Mouse (Mus musculus) hindbrain, embryonic 16.5 days (tissue): ENCODE measurements at regions not wholly inside any gene's neighbourhood (a gene's known extent, or its start where the extent isn't known, plus 50 kb on each side); places are given as distances from the start of the nearest gene placed in this dataset.
A peak's percentile ranks its signal among the peaks of the same experiment; 100 is the strongest.

ENCODE experiments used
- ATAC-seq: fragments of 200-750 bp; cut with Nextera tagmentation; 2 replicates; pipeline ENCODE4 v1.8.0; 2017; ENCODE audit warnings: moderate TSS enrichment, moderate library complexity
- H3K27ac ChIP-seq: fragments of 300-500 bp; sonication (generic); 2 replicates; pipeline ENCODE4 v1.5.1; 2014; ENCODE audit warnings: low read depth, mild to moderate bottlenecking, control low read depth, low read length, moderate library complexity
- H3K27me3 ChIP-seq: fragments of 300-500 bp; sonication (generic); replicated peaks from 2 replicates; pipeline ENCODE4 v1.6.1; 2014; ENCODE audit warnings: low read length; ENCODE audit not compliant: control insufficient read depth, insufficient read depth
- H3K36me3 ChIP-seq: fragments of 300-500 bp; sonication (generic); 2 replicates; pipeline ENCODE4 v1.6.1; 2014; ENCODE audit warnings: mild to moderate bottlenecking, low read length, moderate library complexity, mixed read lengths; ENCODE audit not compliant: control insufficient read depth, insufficient read depth
- H3K4me1 ChIP-seq: fragments of 300-500 bp; sonication (generic); 2 replicates; pipeline ENCODE4 v1.6.1; 2014; ENCODE audit warnings: low read depth, low read length; ENCODE audit not compliant: control insufficient read depth, insufficient read depth
- H3K4me2 ChIP-seq: fragments of 300-500 bp; sonication (generic); 2 replicates; pipeline ENCODE4 v1.6.1; 2014; ENCODE audit warnings: mild to moderate bottlenecking, low read length, control low read depth, moderate library complexity
- H3K4me3 ChIP-seq: fragments of 300-500 bp; sonication (generic); 2 replicates; pipeline ENCODE4 v1.5.1; 2014; ENCODE audit warnings: mild to moderate bottlenecking, low read length, control low read depth, moderate library complexity
- H3K9ac ChIP-seq: fragments of 300-500 bp; sonication (generic); 2 replicates; pipeline ENCODE4 v1.6.1; 2014; ENCODE audit warnings: low read depth, mild to moderate bottlenecking, control low read depth, low read length, moderate library complexity
- H3K9me3 ChIP-seq: fragments of 300-500 bp; sonication (generic); 2 replicates; pipeline ENCODE4 v1.6.1; 2014; ENCODE audit warnings: mild to moderate bottlenecking, low read length, moderate library complexity; ENCODE audit not compliant: control insufficient read depth
- WGBS: fragments of 180-500 bp; shearing (Covaris S2); extraction: QIAGEN DNeasy Blood & Tissue Kit; methylation state at CpG from one replicate; pipeline ENCODE4 v1.1.7; 2014; 5-methylcytosine and 5-hydroxymethylcytosine counted together

GRCm38 (mm10) chr1:176623171-176623570 is 190.7 kb downstream of the Cep170 start:
- no peaks in the 10 kb centered on the region for H3K9me3 ChIP-seq
- H3K4me1 ChIP-seq, result no peaks in the 10 kb centered on the region
- H3K9ac ChIP-seq, result no peak overlapping the region
- H3K4me2 ChIP-seq, result no peak overlapping the region
- no peak overlapping the region for H3K27ac ChIP-seq
- ATAC-seq, result no peak
- no peaks in the 10 kb centered on the region for H3K36me3 ChIP-seq
- no peak overlapping the region for H3K4me3 ChIP-seq
- 60% methylated on average over 4 of the region's 4 CpGs for WGBS
- no peaks in the 10 kb centered on the region for H3K27me3 ChIP-seq

- 93% methylated on average over 5 of the region's 5 CpGs for WGBS
- no peak for ATAC-seq
- Histone ChIP-seq H3K9me3 (no peaks in the 10 kb centered on the region), H3K4me2 (no peak overlapping the region), H3K4me3 (no peak overlapping the region), H3K27me3 (no peaks in the 10 kb centered on the region), H3K36me3 (no peaks in the 10 kb centered on the region), H3K27ac (no peak overlapping the region), H3K4me1 (no peaks in the 10 kb centered on the region), H3K9ac (no peak overlapping the region)
These were observed 191.7 kb downstream of the Cep170 start for GRCm38 (mm10) chr1:176622213-176622612.

- no peaks in the 10 kb centered on the region for H3K27me3 ChIP-seq
- H3K4me3 ChIP-seq, result no peak overlapping the region
- no peaks in the 10 kb centered on the region for H3K9me3 ChIP-seq
- H3K4me1 ChIP-seq, result no peaks in the 10 kb centered on the region
- 96% methylated on average over 2 of the region's 2 CpGs for WGBS
- no peak for ATAC-seq
- no peaks in the 10 kb centered on the region for H3K36me3 ChIP-seq
- H3K27ac ChIP-seq, result no peak overlapping the region
- no peak overlapping the region for H3K9ac ChIP-seq
- H3K4me2 ChIP-seq, result no peak overlapping the region
These were observed 192.6 kb downstream of the Cep170 start for GRCm38 (mm10) chr1:176621285-176621684.

- H3K36me3 ChIP-seq, result no peaks in the 10 kb centered on the region
- H3K4me2 ChIP-seq, result no peak overlapping the region
- no peak overlapping the region for H3K27ac ChIP-seq
- no peak for ATAC-seq
- H3K4me3 ChIP-seq, result no peak overlapping the region
- H3K9me3 ChIP-seq, result no peaks in the 10 kb centered on the region
- no peaks in the 10 kb centered on the region for H3K27me3 ChIP-seq
- H3K4me1 ChIP-seq, result no peaks in the 10 kb centered on the region
- no peak overlapping the region for H3K9ac ChIP-seq
- 76% methylated on average over 4 of the region's 4 CpGs for WGBS
These were observed 195.0 kb downstream of the Cep170 start for GRCm38 (mm10) chr1:176618896-176619295.

GRCm38 (mm10) chr1:176615673-176616072 is 198.2 kb downstream of the Cep170 start:
- no peaks in the 10 kb centered on the region for H3K27me3 ChIP-seq
- H3K4me1 ChIP-seq, result no peaks in the 10 kb centered on the region
- no peaks in the 10 kb centered on the region for H3K9me3 ChIP-seq
- H3K27ac ChIP-seq, result no peak overlapping the region
- H3K36me3 ChIP-seq, result no peaks in the 10 kb centered on the region
- ATAC-seq, result 0 out of 2 replicates have a peak, but pooled peaks have one; percentile 30
- no peak overlapping the region for H3K4me2 ChIP-seq
- no peak overlapping the region for H3K4me3 ChIP-seq
- 52% methylated on average over 2 of the region's 2 CpGs for WGBS
- H3K9ac ChIP-seq, result no peak overlapping the region

- H3K4me1 ChIP-seq, result no peaks in the 10 kb centered on the region
- no peaks in the 10 kb centered on the region for H3K27me3 ChIP-seq
- no peak overlapping the region for H3K27ac ChIP-seq
- WGBS, result 70% methylated on average over 2 of the region's 2 CpGs
- no peak overlapping the region for H3K9ac ChIP-seq
- no peaks in the 10 kb centered on the region for H3K9me3 ChIP-seq
- no peak overlapping the region for H3K4me3 ChIP-seq
- no peak overlapping the region for H3K4me2 ChIP-seq
- ATAC-seq, result no peak
- H3K36me3 ChIP-seq, result no peaks in the 10 kb centered on the region
These were observed 219.6 kb downstream of the Cep170 start for GRCm38 (mm10) chr1:176594312-176594711.

- H3K27ac ChIP-seq, result no peak overlapping the region
- no peak overlapping the region for H3K4me3 ChIP-seq
- H3K4me2 ChIP-seq, result no peak overlapping the region
- no peaks in the 10 kb centered on the region for H3K36me3 ChIP-seq
- H3K9ac ChIP-seq, result no peak overlapping the region
- H3K4me1 ChIP-seq, result no peaks in the 10 kb centered on the region
- no peaks in the 10 kb centered on the region for H3K27me3 ChIP-seq
- 0 out of 2 replicates have a peak, but pooled peaks cover 3% of the 10 kb centered on the region for H3K9me3 ChIP-seq
- 40% methylated on average over 2 of the region's 2 CpGs for WGBS
- ATAC-seq, result no peak
These were observed 225.7 kb downstream of the Cep170 start for GRCm38 (mm10) chr1:176588144-176588543.

GRCm38 (mm10) chr1:176573703-176574102 is 240.2 kb downstream of the Cep170 start:
- Histone ChIP-seq H3K9me3 (no peaks in the 10 kb centered on the region), H3K36me3 (no peaks in the 10 kb centered on the region), H3K4me2 (no peak overlapping the region), H3K4me3 (no peak overlapping the region), H3K9ac (no peak overlapping the region), H3K27ac (no peak overlapping the region), H3K27me3 (no peaks in the 10 kb centered on the region), H3K4me1 (no peaks in the 10 kb centered on the region)
- ATAC-seq, result no peak
- 0% methylated on average over 1 of the region's 1 CpGs for WGBS

GRCm38 (mm10) chr1:176558457-176559415 is 255.1 kb downstream of the Cep170 start:
- no peaks in the 10 kb centered on the region for H3K27me3 ChIP-seq

More at GRCm38 (mm10) chr1:176558457-176559415, 255.1 kb downstream of the Cep170 start:
- WGBS, result 63% methylated on average over 11 of the region's 11 CpGs
- peak; percentile 58; the same call in 1 of the 2 replicates for ATAC-seq
- H3K4me3 ChIP-seq, result no peak overlapping the region
- H3K36me3 ChIP-seq, result no peaks in the 10 kb centered on the region
- H3K9ac ChIP-seq, result no peak overlapping the region
- H3K9me3 ChIP-seq, result no peaks in the 10 kb centered on the region
- no peaks in the 10 kb centered on the region for H3K4me1 ChIP-seq
- H3K4me2 ChIP-seq, result no peak overlapping the region
- H3K27ac ChIP-seq, result no peak overlapping the region
